Mouse (Mus musculus) forebrain, embryonic 13.5 days (tissue): ENCODE measurements around the gene Clstn2. TPM values are rescaled to one million over a fixed set of nuclear protein-coding genes. Genes with fewer than 3 reads are reported as not detected.

Experiments
- ATAC-seq: fragments of 200-750 bp; cut with Nextera tagmentation; 2 replicates; pipeline ENCODE4 v1.8.0; 2017
- H3K27ac ChIP-seq: fragments of 300-500 bp; sonication (generic); 2 replicates; pipeline ENCODE4 v1.5.1; 2015; ENCODE audit warnings: inconsistent platforms, mild to moderate bottlenecking, moderate library complexity
- H3K27me3 ChIP-seq: fragments of 300-500 bp; sonication (generic); 2 replicates; pipeline ENCODE4 v1.6.1; 2015; ENCODE audit warnings: mild to moderate bottlenecking, inconsistent platforms
- H3K36me3 ChIP-seq: fragments of 300-500 bp; sonication (generic); 2 replicates; pipeline ENCODE4 v1.6.1; 2015; ENCODE audit warnings: mild to moderate bottlenecking, inconsistent platforms; ENCODE audit not compliant: poor library complexity, severe bottlenecking
- H3K4me1 ChIP-seq: fragments of 300-500 bp; sonication (generic); 2 replicates; pipeline ENCODE4 v1.6.1; 2015; ENCODE audit warnings: inconsistent platforms
- H3K4me2 ChIP-seq: fragments of 300-500 bp; sonication (generic); 2 replicates; pipeline ENCODE4 v1.6.1; 2015; ENCODE audit warnings: inconsistent platforms, mild to moderate bottlenecking, moderate library complexity
- H3K4me3 ChIP-seq: fragments of 300-500 bp; sonication (generic); 2 replicates; pipeline ENCODE4 v1.5.1; 2015; ENCODE audit warnings: mild to moderate bottlenecking, inconsistent platforms
- H3K9ac ChIP-seq: fragments of 300-500 bp; sonication (generic); 2 replicates; pipeline ENCODE4 v1.6.1; 2015; ENCODE audit warnings: mild to moderate bottlenecking, inconsistent platforms
- H3K9me3 ChIP-seq: fragments of 300-500 bp; sonication (generic); replicated peaks from 2 replicates; pipeline ENCODE4 v1.6.1; 2016; ENCODE audit warnings: inconsistent platforms
- WGBS: fragments of 180-500 bp; shearing (Covaris S2); methylation state at CpG from one replicate; pipeline ENCODE4 v1.1.7; 2015; 5-methylcytosine and 5-hydroxymethylcytosine counted together
- polyA plus RNA-seq: library from polyadenylated mRNA; unstranded; fragments of >200 nt; fragmentation: Nextera tagmentation; extraction: Ambion mirVana; gene quantifications from 2 replicates; pipeline ENCODE4 v1.2.1, GENCODE M21; 2015

The Clstn2 gene
- polyA plus RNA-seq, 1 experiment from 2014 or later = 3.8 TPM

- H3K36me3 ChIP-seq = no peaks in the 10 kb centered on the region
- 79% methylated on average over 6 of the region's 6 CpGs for WGBS
- H3K4me2 ChIP-seq = no peak overlapping the region
- H3K27ac ChIP-seq = no peak overlapping the region
- H3K27me3 ChIP-seq = no peaks in the 10 kb centered on the region
- ATAC-seq = no peak
- no peaks in the 10 kb centered on the region for H3K4me1 ChIP-seq
- H3K4me3 ChIP-seq = no peak overlapping the region
- H3K9ac ChIP-seq = no peak overlapping the region
- H3K9me3 ChIP-seq = no peaks in the 10 kb centered on the region; the same call in 1 of the 2 replicates
These were observed 617.9 kb downstream of the Clstn2 start for GRCm38 (mm10) chr9:97414876-97415668.

GRCm38 (mm10) chr9:97408142-97408541 lies 624.8 kb downstream of the Clstn2 start:
- H3K4me2 ChIP-seq = no peak overlapping the region
- H3K4me3 ChIP-seq = no peak overlapping the region
- no peak for ATAC-seq
- no peaks in the 10 kb centered on the region for H3K4me1 ChIP-seq
- H3K36me3 ChIP-seq = no peaks in the 10 kb centered on the region
- H3K9me3 ChIP-seq = no peaks in the 10 kb centered on the region; the same call in 1 of the 2 replicates
- H3K27ac ChIP-seq = no peak overlapping the region
- 83% methylated on average over 2 of the region's 2 CpGs for WGBS
- H3K9ac ChIP-seq = no peak overlapping the region
- no peaks in the 10 kb centered on the region for H3K27me3 ChIP-seq
